Mouse (Mus musculus): ENCODE data around the gene Lrrc20.

Gene Lrrc20

DNA sequence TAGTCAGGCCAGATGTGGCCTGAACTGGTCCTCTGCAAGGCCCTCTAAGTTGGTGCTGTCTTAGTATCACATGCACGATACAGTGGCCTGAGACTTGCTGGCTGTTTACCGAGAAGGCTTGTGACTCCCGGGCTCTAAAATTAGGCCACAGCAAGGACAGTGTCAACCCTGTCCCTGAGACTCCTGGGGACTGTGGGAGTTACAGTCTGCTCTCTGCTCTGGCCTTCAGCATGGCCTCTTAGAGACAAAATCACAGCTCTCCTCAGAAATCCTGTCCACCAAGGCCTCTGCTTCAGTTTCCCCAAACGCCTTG lies 152.3 kb downstream of the Lrrc20 start:
- DNase-seq (ENCODE audit: low read depth, low spot score): no peak

All from WW6 (cell line).